Comparison of ENCODE assay signal across 23 mouse cellular contexts in genomic region chr6:126242299-126242698, GRCm38 (mm10).
DNase-seq lines count a peak whose midpoint lies in the region; ATAC-seq lines count a peak whose summit lies in the region.
"Had no signal": no experiment of that assay in that cellular context is flagged by ENCODE, and none has a peak within 500 bp of the region (broad histone marks: within the 10 kb centered on the region; RNA-seq: fewer than 3 reads in every experiment).

No protein-coding gene starts in this region.

- peak overlapping the region; percentile 16; the same call in 1 of the 2 replicates for H3K27ac ChIP-seq in heart, embryonic 15.5 days
- H3K27ac ChIP-seq: forebrain, embryonic 10.5 days; gastrocnemius, adult 2 months; hindbrain, embryonic 13.5 days; limb, embryonic 10.5 days; liver, embryonic 15.5 days; lung, embryonic 15.5 days; midbrain, embryonic 13.5 days had no signal

- intact Hi-C loops in heart, postnatal 36 days (cut with DNase I), result no loop called here
- intact Hi-C loops in heart, postnatal 14 days (cut with DNase I), result no loop called here

- no peaks in the 10 kb centered on the region for H3K27me3 ChIP-seq in heart, embryonic 15.5 days
- H3K27me3 ChIP-seq: hindbrain, embryonic 13.5 days; liver, embryonic 15.5 days; lung, embryonic 15.5 days; megakaryocyte, embryonic 14.5 days; midbrain, embryonic 13.5 days had no signal

- no peak overlapping the region for H3K9ac ChIP-seq in heart, embryonic 15.5 days
- H3K9ac ChIP-seq: hindbrain, embryonic 13.5 days; liver, embryonic 15.5 days; lung, embryonic 15.5 days; midbrain, embryonic 13.5 days had no signal

- 57% methylated on average over 2 of the region's 2 CpGs for WGBS in heart, embryonic 15.5 days

- no peak overlapping the region for H3K4me3 ChIP-seq in heart, embryonic 15.5 days
- H3K4me3 ChIP-seq: forebrain, embryonic 10.5 days; gastrocnemius, adult 2 months; hindbrain, embryonic 13.5 days; limb, embryonic 10.5 days; liver, embryonic 15.5 days; lung, embryonic 15.5 days; megakaryocyte, embryonic 14.5 days; midbrain, embryonic 13.5 days had no signal

- H3K4me1 ChIP-seq in heart, embryonic 15.5 days (replicated peaks), result peaks cover 11% of the 10 kb centered on the region
- H3K4me1 ChIP-seq: hindbrain, embryonic 13.5 days; limb, embryonic 10.5 days; liver, embryonic 15.5 days; megakaryocyte, embryonic 14.5 days; midbrain, embryonic 13.5 days had no signal

- H3K4me2 ChIP-seq in heart, embryonic 15.5 days, result no peak overlapping the region
- H3K4me2 ChIP-seq: hindbrain, embryonic 13.5 days; liver, embryonic 15.5 days; lung, embryonic 15.5 days; midbrain, embryonic 13.5 days had no signal

- H3K36me3 ChIP-seq in heart, embryonic 15.5 days, result no peaks in the 10 kb centered on the region
- H3K36me3 ChIP-seq: forebrain, embryonic 10.5 days; hindbrain, embryonic 13.5 days; limb, embryonic 10.5 days; liver, embryonic 15.5 days; lung, embryonic 15.5 days; midbrain, embryonic 13.5 days had no signal

- ATAC-seq in heart, embryonic 15.5 days (replicated peaks; ENCODE audit: insufficient number of reproducible peaks, insufficient read depth, low FRiP score, low read depth), result peak; percentile 73; the same call in 1 of the 2 replicates
- ATAC-seq: activated CD4-positive, CD25-positive, alpha-beta regulatory T cell, adult 4 months; midbrain, embryonic 13.5 days had no signal

- H3K9me3 ChIP-seq in heart, embryonic 15.5 days (replicated peaks), result no peaks in the 10 kb centered on the region
- H3K9me3 ChIP-seq: forebrain, embryonic 10.5 days; hindbrain, embryonic 13.5 days; limb, embryonic 10.5 days; liver, embryonic 15.5 days; lung, embryonic 15.5 days; megakaryocyte, embryonic 14.5 days; midbrain, embryonic 13.5 days had no signal

- peak; percentile 89 for DNase-seq in heart, adult 11 months
- DNase-seq in heart, postnatal 36 days, result no peak
- DNase-seq in heart, postnatal 14 days, result no peak
- peak; percentile 73 for DNase-seq in kidney, adult 9 months
- peak; percentile 30 to 53 for DNase-seq in kidney, postnatal 36 days
- no peak for DNase-seq in layer of hippocampus, adult 8-10 months (ENCODE audit: low spot score in 2 of 2)
- DNase-seq: adrenal gland, adult 8-10 months; cerebellum, adult 11-12 months; cerebellum, postnatal 10 days; gastrocnemius, adult 2 months; liver; lung, postnatal 36 days; thymus, adult 18-20 months; thymus, postnatal 36 days had no signal

Comparison
In these comparisons a context has a peak if more than half of its experiments do, and no peak if none do; other contexts are left out.
1. DNase-seq: peak in heart, adult 11 months (single experiment), kidney, adult 9 months (single experiment) and kidney, postnatal 36 days (2 of 2); none in heart, postnatal 36 days (0 of 2), heart, postnatal 14 days (0 of 2) and layer of hippocampus, adult 8-10 months (0 of 2).